Mouse (Mus musculus): ENCODE measurements around the gene Cetn4.

The Cetn4 gene

DNA sequence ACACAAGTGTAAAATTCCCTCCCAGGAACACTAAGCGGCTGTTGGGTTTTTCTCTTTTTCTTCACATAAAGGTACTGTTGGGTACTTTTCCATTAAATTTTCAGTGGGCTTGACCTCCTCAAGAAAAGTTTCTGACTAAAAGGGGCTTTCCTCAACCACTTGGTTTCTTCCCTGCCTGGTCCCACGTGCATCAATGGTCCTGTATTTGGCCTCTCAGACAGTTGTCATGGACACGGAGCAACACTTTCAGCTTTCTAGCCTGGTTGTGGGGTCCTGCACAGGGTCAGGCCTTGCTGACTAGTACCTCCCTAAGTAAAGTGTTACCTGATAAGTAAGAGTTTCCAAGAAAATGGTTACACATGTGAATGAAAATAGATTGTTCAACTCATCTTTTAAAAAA lies 13.0 kb downstream of the Cetn4 start:
- DNase-seq (ENCODE audit: low spot score), result no peak

DNA sequence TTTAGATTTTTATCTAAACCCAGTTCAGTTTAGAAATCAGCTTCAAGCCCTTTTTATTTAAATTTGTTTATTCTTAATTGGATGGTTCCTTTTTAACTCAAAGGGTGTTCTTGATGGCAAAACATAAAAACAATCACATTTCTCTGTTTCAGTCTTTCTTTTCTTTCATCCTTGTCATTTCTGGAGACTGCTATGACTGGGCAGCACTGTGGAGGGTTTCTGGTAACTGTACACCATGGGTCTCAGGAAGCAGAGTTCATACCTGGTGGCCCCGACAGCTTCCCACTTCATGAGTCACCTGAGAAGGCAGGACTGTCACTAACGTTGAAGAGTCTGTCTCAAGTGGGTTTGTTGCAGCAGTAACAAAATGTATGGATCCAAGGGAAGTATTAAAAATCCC lies 19.9 kb downstream of the Cetn4 start:
- no peak for DNase-seq (ENCODE audit: low spot score)

DNA sequence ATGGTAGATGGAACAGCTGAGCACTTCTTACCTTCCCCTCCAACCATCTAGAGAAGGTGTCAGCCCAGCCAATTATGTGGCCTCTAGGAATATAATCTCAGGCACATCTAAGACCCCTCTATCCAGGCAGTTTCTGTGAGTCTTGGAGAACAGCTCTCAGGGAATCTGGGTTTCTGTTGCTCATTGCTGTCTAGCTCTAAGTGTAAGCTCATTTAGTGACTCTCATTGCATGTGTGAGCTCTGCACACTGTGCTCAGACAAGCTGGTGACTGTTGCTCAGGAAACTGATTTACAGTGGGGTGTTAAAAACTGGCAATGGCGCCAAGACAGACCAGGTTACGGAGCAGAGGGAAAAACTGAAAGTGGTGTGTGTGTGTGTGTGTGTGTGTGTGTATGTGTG lies 20.6 kb downstream of the Cetn4 start:
- no peak for DNase-seq (ENCODE audit: low spot score)

DNA sequence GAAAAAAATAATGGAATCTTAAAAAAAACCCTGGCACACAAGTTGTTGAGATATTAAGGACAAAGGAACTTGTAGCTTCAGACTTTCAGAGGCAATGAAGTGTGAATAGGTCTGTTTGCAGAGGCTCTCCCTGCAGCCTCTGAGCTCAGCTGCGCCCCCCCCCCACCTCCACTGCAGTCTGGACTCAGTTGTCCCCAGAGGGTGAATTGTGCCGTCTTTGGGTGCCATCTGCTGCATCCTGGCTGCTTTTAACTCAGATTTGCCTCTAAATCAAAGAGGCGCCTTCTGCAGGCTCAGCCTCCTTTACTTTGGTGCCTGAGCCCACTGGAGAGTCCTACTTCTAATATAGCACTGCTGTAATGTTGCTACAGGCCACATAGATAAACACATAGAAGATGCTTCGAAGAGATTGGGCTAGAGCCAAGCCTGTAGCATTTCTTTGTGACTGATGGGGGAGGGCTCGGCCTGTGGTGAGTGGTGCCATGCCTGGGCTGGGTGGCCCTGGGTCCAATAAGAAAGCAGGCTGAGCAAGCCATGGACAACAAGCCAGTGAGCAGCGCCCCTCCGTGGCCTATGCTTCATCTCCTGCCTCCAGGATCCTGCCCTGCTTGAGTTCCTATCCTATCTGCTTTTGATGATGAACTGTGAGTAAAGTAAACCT lies 21.5 kb downstream of the Cetn4 start:
- DNase-seq (ENCODE audit: low spot score), result no peak

DNA sequence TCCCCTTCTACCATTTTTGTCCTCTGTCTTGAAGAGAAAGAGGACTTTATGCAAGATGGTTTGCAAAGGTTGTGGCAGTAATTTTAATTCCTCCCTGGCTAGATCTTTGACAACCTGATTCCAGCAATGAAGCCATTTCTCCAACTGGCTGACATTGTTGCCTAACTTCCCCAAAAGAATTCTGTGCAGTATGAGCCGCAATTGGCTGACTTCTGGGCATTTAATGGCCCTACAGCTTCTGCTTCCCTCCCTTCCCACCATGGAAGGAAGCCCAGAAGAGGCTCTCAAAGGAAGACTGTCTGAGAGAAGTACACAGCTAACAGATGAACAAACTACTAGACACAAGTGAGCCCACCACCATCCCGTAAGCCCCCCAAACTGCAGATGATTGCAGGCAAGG lies 23.3 kb downstream of the Cetn4 start:
- no peak for DNase-seq (ENCODE audit: low spot score)

DNA sequence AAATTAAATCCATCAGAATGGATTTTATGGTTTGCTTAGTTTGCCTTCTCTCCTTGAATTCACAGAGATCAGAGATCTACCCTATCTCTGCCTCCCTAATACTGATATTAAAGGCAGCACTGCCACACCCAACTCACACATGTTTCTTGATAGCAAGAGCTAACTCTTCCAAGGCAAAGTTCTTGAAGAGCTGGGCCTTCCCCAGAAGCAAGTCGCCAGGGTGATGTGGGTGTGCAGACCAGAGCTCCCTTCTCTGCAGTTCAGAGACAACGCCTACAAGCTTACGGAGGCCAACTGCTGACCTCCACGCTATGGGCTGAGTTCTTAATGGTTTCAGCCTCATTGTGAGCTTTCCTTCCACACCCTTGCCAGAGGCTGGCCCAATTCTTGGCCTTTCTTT lies 29.3 kb downstream of the Cetn4 start:
- no peak for DNase-seq (ENCODE audit: low spot score)

DNA sequence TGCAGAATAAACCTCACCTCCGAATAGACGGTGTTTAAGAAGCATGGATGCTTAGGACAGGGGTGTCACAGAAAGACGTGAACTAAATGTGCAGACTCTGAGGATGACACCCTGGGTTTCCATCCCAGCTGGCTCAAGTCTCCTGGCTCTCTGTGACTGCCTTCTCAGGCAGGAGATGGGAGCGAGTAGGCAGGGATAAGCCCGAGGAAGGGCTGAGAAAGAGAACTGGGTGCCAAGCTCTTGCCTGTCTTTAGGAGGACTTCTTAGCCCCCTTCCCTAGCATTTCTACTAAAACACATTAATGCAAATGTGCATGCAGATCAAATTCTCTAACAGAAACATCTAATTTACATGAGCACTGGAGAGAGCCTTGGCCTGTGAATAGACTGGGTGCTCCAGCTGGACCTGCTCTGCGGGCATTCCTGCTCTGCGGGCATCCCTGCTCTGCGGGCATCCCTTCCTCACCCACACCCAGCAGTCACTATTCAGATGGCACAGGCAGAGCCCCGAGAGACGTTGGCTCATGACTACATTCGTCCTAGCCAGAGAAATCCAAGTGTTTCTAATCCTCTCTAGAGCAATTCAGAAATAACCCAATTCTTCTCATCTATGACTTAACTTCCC lies 30.1 kb downstream of the Cetn4 start:
- DNase-seq (ENCODE audit: low spot score), result no peak

DNA sequence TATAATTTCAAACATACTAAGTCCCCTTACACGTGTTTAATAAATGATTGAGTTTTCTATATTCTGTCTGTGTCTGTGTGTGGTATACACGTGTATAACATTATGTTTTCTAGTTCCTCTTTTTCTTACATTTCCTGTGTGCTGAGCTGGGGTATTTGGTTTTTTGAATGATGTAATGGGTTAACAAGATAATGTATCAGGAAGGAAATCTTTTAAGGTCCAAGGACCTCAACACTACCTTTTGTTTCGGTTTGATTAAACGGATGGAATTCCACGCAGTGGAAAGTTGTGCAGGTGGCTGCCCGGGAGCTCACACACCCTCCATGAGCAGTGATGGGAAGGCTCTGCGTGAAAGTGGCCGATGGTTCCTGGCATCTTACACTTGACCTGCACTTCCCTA lies 31.6 kb downstream of the Cetn4 start:
- no peak for DNase-seq (ENCODE audit: low spot score)

DNA sequence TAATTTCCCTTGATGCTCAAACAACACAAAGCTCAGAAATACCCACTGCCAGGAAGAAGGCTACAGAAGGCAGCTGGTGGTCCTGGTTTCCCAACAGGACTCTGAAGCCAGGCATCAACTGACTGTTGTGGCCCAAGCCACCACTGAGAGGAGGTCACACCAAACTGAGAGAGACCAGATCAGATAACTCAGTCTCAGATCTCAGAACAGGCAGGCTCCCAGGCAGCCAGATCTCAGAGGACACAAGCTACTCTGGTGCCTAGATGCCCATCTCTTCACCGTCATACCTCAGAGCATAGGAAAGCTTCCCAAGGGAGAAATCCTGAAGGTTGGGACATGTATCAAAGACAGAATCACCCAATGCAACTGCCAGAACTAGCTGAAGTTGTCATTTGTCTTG lies 32.3 kb downstream of the Cetn4 start:
- no peak for DNase-seq (ENCODE audit: low spot score)

DNA sequence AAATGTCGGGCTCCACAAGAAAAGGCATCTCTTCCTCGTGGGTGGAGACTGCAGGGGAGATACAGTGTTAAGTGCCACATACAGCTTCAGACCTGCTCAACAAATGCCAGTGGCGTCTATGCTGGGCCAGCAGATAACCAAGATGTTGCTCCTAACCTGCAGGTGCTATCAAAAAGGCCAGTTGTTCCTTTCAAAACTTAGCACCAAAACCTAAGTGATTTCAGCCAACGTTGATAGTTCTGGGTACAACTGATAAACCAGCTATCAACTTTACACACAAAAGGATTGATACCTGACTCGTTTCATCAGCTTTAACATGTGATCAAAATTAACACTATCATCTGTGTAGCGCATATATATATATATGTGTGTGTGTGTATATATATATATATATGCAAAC lies 37.8 kb downstream of the Cetn4 start:
- DNase-seq (ENCODE audit: low spot score), result no peak

DNA sequence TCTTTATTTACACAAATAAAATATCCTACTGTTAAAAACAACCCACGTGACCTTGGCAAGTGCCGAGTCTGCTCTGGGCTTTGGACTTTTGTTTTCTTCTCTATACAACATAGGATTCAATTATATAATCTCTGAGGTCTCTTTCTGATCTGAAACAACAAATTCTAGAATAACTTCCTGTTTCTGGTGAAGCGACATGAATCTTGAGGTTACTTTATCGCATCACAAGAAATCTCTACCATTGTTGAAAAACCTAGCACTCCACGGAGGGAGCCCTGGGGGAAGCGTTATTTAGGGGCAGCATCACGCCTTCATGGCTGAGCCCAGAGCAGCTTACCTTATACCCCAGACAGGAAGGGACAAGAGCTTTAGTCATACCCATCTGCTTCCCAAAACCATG lies 39.4 kb downstream of the Cetn4 start:
- DNase-seq (ENCODE audit: low spot score), result no peak

DNA sequence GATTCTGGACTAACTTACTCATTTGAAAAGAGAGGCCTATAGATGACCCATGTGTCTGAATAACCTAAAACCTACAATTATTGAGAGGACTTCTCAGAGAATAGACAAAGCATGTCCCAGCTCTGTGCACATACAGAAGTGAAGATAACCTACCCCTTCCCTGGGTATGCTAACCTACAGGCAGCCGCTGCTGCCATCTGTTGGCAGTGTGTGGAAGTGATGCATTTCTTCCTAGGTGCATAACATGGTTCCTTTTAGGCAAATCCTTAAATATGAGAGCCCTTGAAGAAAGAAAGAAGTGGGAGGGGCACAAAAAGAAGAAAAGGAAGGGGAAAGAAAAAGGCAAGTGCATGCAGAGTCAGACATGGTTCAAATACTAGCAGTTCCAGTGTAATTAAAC lies 41.3 kb downstream of the Cetn4 start:
- no peak for DNase-seq (ENCODE audit: low spot score)

DNA sequence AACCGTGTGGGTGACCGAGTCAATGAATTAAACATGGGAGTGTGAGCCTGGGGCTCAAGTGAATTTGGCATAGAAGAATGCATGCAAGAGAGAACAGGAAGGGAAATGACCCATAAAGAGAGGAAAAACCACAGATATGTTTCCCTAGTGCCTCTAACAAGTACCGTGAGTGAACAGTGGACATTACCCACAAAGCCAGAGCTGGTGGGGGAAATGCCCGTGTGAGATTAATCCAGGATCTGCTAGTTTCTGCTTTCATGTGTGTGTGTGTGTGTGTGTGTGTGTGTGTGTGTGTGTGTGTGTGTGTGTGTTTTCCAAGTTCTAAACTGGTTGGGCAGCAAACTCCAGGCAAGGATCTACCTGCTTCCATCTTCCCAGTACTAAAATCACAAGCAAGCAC lies 42.6 kb downstream of the Cetn4 start:
- no peak for DNase-seq (ENCODE audit: low spot score)

DNA sequence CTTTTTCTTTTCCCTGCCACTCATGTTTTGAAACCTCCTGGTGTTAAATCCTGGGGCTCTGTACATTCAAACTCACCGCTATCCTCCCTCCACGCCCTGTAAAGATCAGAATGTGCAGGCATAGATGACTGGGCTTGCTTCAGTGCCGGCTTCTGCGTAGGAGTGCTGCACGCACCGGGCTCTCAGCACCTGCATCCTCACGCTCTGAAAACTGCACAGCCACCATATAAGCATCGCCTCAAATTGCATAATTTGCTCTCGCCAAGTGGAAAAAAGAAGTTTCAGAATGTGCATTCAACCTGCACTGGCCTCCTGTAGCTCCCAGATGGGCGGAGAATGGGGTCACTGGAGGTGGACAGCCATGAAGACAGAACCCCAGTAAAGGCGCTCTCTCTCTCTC lies 44.2 kb downstream of the Cetn4 start:
- no peak for DNase-seq (ENCODE audit: low spot score)

DNA sequence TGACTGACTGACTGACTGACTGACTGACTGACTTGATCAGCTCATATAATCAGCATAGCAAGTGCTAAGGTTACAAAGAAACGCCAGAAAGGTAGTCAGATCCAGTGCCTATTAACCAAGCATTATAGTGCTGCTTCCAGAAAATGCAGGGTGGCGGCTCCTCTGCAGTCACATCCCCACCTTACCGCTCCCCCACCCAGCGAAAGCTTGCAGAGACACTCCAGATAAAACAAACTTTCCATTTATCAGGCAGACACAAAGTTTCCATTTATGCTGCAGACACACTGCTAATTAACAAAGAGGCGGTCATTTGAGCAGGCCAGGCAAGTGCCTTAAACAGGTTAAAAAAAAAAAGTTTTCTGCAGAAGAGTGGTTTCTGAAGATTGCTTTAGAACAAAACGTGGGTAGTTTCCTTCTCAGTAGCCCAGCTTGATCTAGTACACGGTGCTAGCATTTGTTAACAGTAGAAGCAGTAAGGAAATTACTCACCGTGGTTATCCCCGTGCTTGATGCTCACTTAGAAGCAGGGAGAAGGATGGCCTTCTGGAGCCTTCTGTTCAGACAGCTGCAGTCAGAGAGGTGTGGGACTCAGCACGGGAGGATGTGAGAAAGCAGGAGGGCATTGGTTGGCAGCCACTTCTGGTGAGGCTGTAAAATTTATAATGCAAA lies 53.0 kb downstream of the Cetn4 start:
- no peak for DNase-seq (ENCODE audit: low spot score)

DNA sequence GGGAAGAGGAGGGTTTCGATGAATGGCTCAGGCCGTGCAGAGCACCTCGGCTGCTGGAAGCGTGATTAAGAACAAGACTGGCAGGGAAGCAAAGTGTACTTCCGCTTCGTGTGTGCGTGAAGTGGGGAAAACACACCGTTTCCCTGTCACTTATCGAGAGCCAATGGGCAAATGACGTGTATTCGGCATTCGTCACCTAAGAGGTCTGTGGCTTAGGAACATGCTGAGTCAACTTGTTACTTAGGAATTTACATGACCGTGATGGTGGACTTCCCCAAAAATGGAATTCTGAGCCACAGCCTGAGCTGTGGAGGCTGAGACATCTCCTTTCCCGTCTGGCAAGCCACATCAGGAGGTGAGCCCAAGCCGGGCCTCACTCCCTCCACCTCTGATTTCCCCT lies 54.7 kb downstream of the Cetn4 start:
- DNase-seq (ENCODE audit: low spot score), result no peak

Data from urinary bladder, postnatal 10 days (tissue).